Mouse (Mus musculus) right cerebral cortex, postnatal 4 days (tissue): ENCODE measurements around the gene H2afz.
A peak's percentile ranks its signal among the peaks of the same experiment; 100 is the strongest.
"Not testable (repeated sequence)": the region's sequence is repeated elsewhere in the genome, so short reads cannot be mapped to it uniquely, and the experiment has no call there.

Experiments used
- DNase-seq: peaks from one replicate; pipeline ENCODE4 v3.0.0-alpha.2; 2022

The H2afz gene

GRCm38 (mm10) chr3:137864124-137864987 lies at the start of gene H2afz:
H2afz (plus strand) TSS chr3:137864487.
- DNase-seq: peak; percentile 96

DNA sequence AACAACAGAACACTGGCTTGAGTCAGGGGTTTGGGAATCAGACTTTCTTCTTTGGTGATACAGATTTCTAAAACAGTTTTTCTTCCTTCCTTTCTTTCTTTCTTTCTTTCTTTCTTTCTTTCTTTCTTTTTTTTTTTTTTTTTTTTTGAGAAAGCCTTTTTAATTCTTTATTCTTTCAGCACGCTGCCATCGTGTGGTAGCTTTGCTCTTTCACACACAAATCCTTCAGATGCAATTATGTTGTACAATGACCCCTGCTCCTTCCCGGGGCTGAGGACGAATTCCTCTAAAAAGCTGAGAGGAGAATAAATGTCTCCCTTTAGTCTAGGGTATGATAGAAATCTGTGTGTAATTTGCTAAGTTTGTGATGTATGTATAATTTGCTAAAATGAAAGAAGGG lies 45.6 kb upstream of the H2afz start:
- peak; percentile 13 for DNase-seq

DNA sequence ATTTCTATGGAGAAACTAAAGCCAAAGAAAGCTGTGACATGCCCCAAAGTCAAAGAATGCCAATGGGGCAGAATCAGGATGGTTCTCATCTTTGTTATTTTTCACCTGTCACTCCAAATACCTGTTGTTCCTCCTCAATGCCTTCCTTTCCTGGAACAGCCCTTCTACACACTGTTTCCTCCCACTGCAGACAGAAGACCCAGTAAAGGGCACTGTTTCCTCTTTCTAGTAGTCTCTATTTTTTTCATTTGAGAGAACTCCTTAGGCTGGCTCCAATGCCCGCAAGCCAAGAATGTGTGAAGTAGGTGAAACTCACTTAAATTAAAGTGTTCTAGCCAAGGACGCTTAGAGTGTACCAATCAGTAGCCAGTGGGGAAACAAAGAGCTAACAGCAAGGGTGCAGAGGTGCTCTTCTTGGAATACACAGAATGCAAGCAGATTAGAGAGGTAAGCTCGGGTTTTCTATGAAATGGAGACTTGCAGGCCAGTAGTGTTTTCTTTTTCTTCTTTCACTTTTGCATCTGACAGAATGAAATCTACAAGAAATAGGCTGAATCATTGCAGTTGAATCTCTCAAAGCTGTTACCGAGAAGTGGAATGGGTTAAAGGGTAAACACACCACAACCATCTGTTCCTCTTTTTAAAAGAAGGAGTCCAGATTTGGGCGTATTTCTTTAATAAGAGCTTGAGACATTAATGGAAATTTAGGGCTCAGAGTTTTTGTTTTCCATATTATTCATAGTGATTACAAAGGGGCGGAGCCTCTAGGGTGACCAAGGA lies 43.4 kb upstream of the H2afz start:
- no peak for DNase-seq

- DNase-seq: no peak
Measured at GRCm38 (mm10) chr3:137823317-137823716, 41.0 kb upstream of the H2afz start.

DNA sequence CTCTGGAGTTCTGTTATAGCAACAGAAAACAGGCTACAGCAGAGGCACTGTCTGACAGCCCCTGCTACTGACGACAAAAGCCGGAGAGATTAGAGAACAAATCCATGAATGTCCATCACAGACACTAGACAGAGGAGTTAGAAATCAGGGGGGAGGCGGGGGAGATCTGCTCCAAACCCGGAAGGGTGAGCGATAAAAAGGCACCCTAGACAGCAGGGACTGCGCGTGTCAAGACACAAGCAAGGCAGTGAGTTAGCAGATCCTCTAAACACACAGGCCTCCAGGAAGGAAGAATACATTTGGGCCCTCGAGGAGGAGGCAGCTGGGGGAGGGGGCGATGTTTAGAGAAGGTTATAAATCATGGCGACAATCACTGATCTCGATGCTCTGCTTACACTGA lies 36.6 kb upstream of the H2afz start:
- DNase-seq: no peak

DNA sequence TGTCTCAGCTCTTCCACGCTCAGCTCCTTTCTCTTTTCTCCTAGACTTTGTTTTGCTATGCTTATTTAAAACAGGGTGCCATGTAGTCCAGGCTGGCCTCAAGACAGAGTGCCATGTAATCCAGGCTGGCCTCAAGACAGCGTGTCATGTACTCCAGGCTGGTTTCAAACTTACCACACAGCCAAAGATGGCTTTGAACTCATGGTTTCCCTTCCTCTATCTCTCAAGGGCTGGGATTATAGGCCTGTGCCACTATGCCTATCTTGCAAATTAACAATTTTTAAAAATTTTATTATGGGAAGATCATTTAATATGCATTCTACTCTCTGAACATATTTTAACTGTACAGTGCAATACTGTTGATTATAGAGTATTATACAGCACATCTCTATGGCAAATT lies 33.1 kb upstream of the H2afz start:
- DNase-seq: no peak

DNA sequence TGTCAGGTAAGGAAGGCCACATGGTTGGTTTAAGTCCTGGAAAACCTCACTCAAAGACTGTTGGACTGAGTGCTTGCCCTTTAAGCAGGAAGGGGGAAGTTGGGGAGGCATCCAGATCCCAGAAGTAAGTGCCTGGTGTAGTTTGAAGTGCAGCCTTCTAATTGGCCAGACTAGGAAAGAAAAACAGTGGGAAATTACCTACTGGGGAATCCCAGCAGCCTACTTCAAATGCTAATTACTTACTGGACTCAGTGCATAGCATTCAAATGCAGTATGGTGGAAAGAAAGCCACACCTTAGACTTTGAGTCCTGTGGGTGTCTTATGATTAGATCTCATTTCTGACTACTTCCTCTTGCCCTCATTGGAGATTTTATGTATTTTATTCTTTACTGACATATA lies 31.2 kb upstream of the H2afz start:
- DNase-seq: no peak

DNA sequence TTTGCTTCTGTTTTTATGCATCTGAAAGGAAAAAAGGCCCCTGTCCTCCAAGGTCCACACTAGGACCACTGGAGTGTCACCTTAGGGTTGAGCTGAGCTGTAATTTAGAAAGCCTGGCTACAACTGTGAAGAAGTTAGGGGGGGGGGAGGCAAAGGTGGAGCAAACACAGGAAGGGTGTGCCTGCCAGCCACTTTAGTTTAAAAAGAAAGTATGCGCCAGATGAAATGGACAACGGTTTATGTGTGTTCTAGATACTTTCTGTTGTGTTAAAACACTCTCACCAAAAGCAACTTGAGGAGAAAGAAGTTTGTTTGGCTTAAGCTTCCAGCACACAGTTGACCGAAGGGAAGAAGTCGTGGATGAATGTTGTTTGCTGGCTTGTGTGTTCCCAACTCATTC lies 30.6 kb upstream of the H2afz start:
- no peak for DNase-seq

- DNase-seq: no peak
Measured at GRCm38 (mm10) chr3:137836543-137836942, 27.7 kb upstream of the H2afz start.

- no peak for DNase-seq
Measured at GRCm38 (mm10) chr3:137838160-137838559, 26.1 kb upstream of the H2afz start.

GRCm38 (mm10) chr3:137842944-137843343 lies 21.3 kb upstream of the H2afz start:
- no peak for DNase-seq

- DNase-seq: no peak
Measured at GRCm38 (mm10) chr3:137844263-137844662, 20.0 kb upstream of the H2afz start.

DNA sequence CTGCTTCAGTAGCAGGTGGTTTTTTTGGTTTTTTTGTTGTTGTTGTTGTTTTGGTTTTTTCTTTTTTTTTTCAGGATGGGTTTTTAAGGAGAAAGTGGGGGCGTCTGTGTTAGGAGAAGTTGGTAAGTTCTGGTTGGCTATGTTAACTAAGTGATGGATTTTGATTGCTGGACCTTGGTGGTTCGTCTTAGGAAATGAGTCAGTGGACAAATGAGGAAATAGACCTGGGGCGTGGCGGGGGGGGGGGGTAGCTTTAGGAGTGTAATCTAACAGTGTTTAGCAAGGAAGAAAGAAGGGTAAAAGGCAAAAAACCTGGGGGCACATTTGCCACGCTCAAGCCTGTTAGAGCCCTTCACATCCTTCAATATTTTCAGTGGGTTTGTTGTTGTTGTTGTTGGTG lies 17.7 kb upstream of the H2afz start:
- DNase-seq: no peak

- no peak for DNase-seq
Measured at GRCm38 (mm10) chr3:137848354-137848753, 15.9 kb upstream of the H2afz start.

- no peak for DNase-seq
Measured at GRCm38 (mm10) chr3:137849697-137850096, 14.6 kb upstream of the H2afz start.

DNA sequence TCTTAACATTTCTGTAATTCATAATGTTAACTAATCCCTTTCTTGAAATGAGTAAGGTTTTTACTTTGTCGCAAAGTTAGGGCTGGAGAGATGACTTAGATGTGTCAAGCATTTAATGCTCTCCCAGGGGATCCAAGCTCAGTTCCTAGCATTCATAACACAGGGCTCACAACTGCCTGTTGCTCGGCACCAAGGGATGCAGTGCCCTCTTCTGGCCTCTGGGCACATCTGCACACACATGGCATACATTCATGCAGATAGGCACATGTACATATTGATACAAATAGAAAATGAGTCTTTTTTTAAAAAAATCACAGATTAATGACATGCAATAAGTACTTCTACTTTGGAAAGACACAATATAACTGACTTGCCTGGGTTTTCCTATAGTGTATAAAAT lies 13.1 kb upstream of the H2afz start:
- no peak for DNase-seq

DNA sequence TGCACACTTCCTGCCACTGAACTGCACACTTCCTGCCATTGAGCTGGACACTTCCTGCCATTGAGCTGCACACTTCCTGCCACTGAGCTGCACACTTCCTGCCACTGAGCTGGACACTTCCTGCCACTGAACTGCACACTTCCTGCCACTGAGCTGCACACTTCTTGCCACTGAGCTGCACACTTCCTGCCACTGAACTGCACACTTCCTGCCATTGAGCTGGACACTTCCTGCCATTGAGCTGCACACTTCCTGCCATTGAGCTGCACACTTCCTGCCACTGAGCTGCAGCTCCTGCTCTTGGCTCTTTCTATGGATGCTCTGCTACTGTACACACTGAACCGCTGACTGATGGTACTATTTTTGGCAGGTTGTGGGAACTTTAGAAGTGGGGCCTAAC lies 11.3 kb upstream of the H2afz start:
- not testable (repeated sequence) for DNase-seq

GRCm38 (mm10) chr3:137855328-137855727 lies 9.0 kb upstream of the H2afz start:
- no peak for DNase-seq

DNA sequence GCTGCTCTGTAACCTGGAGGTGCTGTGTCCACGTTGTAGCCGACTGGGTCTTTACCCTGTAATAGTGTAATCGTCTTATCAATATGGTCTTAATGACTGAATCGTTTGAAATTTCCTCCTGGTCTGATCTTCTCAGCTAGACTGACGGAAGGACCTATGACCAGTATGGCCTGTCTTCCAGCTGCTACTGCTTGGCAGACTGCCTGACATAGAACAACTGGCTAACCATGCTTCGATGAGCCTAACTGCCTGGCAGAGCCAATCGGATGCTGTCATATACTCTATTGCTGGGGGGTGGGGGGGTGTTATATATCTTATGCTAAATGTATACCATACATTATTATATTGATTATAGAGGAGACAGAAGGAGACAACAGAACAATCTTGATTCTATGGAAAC lies 8.2 kb upstream of the H2afz start:
- no peak for DNase-seq

DNA sequence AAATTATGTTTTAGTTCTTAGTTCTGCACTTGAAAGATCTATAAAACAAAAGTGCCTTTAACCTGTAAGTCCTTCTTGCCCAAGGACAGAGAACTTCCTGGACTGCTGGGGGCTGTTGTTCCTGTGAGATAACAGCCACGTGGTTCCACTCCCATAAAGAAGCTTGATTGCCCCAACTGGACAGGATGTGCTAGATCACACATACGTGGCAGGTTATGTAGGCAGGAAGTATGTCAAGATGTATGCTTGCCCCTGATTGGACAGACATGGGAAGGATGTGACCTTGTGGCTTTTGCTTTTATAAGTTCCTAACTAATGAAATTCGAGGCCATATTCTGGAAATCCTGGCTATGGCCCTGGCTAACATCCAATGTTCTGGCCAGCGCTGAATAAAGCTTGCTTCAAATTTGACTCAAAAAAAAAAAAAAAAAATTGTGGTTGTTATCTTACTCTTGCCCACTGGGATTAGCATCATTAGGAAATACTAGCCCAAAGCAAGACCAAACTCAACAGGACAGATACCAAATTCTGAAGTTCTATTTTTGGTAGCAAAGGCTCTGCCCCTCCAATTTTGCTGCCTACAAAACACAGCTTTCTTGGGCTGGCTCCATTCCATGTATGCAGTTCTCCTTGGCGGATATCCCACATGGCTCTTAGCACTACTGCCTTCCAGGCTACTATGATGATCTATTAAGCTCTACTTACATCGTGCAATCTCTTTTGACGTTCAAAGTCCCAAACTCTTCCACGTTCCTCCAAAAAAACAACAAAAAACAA lies 3.7 kb upstream of the H2afz start:
- DNase-seq: no peak

- DNase-seq: no peak
Measured at GRCm38 (mm10) chr3:137861436-137861835, 2.9 kb upstream of the H2afz start.

GRCm38 (mm10) chr3:137862600-137862999 lies 1.7 kb upstream of the H2afz start:
- DNase-seq: no peak

DNA sequence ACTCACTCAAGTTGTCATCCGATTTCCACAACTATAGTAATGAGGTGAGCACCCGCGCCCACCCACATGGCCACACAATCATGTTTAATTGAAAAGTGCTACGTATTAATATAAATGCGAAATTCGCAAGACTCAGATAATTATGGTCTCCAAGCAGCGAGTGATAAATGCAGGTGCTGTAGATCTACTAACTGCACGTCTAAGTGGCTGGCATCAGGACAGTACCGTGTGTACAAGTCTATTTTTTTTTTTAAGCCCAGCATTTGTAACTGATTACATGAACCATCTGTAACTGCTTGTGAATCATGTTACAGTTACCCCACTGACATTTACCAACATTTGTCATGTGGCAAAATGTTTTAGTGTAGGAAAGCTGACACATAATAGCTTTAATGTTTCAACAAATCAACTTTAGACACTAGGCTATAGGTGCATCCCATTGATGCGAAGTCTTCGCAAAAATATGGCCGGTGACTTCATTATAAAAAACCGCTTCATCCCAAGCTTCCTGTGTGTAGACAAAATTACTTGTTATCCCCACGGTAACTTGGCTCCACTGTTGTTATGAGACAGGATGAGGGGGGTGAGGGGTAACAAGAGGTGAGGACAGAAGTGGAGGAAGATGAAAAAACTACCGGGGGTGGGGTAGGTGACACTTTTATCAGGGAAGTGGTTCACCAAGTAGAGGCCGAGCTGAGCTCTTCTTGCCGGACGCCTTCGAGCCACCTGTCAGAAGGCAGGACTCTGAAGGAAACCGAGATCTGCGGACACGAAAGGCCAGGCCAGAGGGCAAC lies 760 bp upstream of the H2afz start:
- no peak for DNase-seq
